Mouse (Mus musculus): ENCODE data around the gene Dlst.
A peak's percentile ranks its signal among the peaks of the same experiment; 100 is the strongest.

The Dlst gene

DNA sequence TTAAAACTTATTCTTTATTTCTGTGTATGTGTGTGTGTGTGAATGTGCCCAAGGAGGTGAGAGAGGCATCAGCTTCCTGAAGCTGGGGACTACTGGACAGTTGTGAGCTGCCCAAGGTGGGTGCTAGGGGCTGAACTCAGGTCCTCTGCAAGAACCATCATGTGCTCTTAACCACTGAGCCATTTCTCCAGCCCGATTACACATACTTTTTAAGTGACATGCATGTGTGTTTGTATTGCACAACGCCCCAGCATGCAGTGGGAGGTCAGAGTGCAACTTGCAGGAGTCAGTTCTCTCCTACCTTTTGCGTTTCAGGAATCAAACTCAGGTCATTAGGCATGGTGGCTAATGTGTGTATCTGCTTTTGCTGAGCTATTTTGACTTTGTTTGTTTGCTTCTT is 42.4 kb downstream of the Dlst start:
- no peak for DNase-seq

DNA sequence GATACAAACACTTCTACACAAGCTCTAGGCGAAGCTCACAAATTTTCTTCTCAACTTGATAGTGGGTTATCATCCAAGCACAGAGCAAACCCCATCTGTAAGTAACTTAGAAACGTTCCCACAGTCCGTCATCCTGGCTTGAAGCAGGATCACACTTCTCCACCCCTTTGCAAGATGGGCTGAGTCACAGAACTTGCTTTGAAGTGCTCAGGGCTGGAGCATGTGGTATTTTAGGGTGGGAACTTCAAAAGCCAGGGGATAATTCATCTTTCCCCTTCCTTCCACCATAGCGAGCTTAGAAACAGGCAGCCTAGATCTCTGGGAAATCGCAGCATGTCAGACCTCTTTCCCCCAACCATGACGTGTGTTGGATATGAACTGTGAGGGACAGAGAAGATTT is 45.7 kb downstream of the Dlst start:
- no peak for DNase-seq

GRCm38 (mm10) chr12:85157797-85158460 is 47.3 kb downstream of the Dlst start:
- DNase-seq: no peak

- DNase-seq: no peak
Measured at GRCm38 (mm10) chr12:85158801-85159200, 48.2 kb downstream of the Dlst start.

GRCm38 (mm10) chr12:85159592-85159991 is 49.0 kb downstream of the Dlst start:
- no peak for DNase-seq

DNA sequence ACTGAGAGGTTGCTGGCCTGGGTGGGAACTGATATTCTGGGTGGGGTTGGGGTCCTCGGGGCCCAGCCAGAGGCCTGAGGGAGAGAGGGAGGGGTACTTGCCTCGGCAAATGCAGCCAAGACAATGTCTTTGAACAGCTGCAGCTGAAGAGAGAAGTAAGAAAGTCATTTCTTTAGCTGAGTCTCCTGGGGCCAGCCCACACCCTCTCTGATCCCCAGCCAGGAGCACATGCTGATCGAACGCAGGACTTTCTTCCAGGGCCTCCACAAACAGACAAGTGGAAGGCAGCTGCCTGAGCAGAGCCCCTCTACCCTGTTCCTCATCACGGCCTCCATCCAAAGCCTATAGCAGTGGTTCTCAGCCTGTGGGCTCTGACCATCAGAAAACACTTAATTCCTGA is 54.4 kb downstream of the Dlst start:
- no peak for DNase-seq

DNA sequence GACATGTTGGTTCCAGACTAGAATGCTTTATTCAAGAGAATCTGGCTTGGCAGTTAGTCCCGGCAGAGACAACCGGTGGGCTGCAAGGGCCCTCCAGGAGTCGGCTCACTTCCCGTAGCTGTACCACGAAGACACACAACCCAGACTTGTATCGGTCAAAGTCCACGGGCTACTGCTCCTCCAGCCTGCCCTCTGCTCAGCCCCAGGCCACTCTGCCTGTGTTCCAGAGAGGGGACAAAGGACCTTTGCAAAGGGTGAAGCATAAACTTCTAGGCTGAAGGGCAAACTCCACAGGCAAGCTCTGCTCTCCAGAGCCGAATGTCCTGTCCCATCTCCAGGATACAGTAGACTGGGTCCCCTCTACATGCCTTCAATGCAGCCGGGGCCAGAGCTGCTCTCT is 56.0 kb downstream of the Dlst start:
- DNase-seq: no peak

- DNase-seq: peak; percentile 87 to 95
Measured at GRCm38 (mm10) chr12:85169117-85169858, 58.7 kb downstream of the Dlst start.

- no peak for DNase-seq
Measured at GRCm38 (mm10) chr12:85169877-85170276, 59.2 kb downstream of the Dlst start.

DNA sequence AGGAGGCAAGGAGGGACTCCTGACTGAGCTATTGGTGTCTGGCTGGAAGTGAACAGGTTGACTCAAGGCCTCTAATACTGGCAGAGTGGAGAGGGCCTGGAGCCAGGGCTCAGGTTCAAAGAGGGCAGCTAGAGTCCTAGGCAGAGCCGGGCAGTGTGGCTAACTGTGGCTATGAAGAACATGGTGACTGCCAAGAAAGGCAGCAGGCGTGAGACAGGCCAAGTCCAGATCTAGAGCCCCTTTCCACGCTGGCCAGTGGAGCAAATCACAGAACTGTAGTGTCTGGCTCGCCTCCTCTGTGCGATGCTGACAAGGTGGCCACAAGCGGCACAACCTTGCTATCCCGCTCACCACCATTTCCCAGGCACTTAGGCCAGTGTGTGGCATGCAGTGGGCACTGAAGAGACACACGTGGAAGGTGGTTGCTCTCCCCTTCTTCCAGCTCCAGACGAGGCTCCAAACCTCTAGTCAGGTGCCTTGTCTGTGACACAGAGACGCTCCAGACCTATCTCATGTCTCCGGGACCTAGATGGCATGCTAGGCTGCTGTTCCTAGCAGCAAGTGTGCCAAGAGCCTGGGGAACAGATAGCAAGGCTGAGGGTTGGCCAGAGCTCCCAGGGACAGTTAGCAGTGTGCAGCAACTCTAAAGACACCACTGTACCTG is 59.8 kb downstream of the Dlst start:
- peak; percentile 53 to 64 for DNase-seq

GRCm38 (mm10) chr12:85170948-85171307 is 60.3 kb downstream of the Dlst start:
- DNase-seq: no peak

GRCm38 (mm10) chr12:85174016-85174415 is 63.4 kb downstream of the Dlst start:
- peak in 1 of 2 experiments; percentile 49 for DNase-seq

DNA sequence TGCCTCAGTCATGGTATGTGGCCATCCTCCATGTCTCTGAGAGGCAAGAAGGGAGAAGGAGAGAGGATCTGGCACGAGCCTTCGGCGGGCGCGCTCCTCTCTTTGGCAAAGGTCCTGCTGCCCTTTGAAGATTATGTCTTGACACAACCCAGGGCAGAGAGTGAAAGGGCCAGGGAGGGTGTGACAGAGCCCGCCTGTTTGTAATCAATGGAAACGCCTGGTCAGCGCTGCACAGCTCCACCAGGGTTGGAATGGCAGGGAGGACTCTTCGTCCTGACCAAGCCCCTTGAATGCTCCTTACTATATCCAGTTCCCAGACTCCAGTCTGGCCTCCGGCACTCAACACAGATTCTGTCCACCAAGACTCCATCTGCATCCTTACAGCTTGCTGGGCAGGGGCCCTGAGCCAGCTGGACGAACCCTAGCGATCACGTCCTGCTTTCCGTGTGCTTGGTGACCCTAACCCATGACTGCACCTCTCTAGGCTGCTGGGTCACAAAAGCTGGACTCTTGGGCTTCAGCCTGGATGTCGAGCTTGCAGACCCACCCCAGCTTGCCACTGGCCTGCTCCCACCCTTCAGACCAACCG is 64.5 kb downstream of the Dlst start:
- peak in 1 of 2 experiments; percentile 26 for DNase-seq

GRCm38 (mm10) chr12:85175926-85176845 is 65.6 kb downstream of the Dlst start:
- DNase-seq: peak; percentile 36 to 47

DNA sequence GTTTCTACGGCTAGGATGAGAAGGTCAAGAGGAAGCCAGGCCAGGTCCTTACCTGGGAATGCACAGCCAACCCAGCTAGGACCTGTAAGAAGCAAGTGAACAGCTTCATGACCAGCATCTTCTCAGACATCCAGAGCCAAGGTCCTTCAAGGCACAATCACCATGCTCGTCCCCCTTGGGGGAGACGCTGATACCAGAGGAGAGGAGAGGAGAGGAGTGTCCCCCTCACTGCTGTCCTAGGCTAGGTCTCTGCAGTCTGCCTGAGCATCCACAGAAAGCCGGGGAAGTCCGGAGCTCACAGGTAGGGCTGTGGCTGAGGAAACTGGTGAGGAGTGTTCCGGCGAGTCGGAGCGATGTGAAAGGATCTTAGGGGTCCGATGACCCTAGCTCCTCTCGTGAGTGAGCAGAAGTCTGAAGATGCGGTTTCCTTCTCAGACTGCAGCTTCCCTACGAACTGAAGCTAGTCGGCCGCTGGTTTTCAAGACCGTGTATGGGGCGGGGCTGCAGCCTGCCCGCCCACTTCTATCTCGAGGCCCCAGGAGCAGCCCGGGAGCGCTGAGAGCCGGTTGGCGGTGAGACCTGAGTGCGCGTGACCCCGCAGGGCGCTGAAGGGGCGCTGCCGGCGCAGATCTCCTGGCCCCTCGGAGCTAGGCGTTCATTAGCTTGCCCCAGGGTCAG is 66.4 kb downstream of the Dlst start:
- DNase-seq: peak; percentile 41 to 44

DNA sequence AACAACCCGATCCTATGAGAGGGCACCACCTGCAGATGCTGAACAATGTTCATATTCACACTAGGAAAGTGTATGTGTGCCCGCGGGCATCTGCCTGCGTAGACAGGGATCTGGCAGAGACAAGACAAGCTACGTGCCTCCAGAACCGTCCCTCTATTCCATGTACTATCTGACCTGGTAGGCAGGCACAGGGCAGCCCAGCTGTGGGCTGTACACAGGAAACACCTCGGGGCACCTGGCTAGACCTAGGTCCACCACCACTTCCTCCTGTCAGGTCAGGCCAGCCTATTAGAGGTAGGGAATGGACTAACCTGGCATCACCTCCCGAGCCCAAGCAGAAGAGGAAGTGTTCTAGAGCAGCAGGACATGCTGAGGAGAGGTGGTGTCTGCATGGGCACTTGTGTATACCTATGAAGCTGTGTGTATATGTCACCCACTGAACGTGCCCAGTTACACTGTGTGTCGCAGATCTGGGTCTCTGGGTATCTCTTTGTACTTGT is 67.2 kb downstream of the Dlst start, which contains the start of gene Pgf:
Gene Pgf, minus strand, starts transcription at position 51 of the 500 bp plus-strand sequence.
- no peak for DNase-seq

DNA sequence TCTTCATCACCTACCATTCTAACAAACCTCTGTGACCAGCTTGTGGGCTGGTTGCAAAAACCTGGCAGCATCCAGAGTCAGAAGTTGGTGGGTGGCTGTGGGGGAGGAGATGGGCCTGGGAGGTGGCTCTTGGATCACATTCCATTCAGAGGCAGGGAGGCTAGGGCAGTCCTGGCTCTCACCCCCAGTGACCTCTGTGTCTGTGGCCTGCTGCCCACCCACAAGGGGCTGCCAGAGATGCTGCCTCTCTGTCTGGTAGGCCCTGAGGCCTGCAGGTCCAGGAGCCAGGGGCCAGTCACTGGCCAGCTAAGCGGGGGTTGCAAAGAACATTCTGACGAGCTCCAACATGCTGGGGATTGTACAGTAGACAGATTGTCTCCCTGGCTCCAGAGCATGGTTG is 67.7 kb downstream of the Dlst start:
- DNase-seq: no peak

DNA sequence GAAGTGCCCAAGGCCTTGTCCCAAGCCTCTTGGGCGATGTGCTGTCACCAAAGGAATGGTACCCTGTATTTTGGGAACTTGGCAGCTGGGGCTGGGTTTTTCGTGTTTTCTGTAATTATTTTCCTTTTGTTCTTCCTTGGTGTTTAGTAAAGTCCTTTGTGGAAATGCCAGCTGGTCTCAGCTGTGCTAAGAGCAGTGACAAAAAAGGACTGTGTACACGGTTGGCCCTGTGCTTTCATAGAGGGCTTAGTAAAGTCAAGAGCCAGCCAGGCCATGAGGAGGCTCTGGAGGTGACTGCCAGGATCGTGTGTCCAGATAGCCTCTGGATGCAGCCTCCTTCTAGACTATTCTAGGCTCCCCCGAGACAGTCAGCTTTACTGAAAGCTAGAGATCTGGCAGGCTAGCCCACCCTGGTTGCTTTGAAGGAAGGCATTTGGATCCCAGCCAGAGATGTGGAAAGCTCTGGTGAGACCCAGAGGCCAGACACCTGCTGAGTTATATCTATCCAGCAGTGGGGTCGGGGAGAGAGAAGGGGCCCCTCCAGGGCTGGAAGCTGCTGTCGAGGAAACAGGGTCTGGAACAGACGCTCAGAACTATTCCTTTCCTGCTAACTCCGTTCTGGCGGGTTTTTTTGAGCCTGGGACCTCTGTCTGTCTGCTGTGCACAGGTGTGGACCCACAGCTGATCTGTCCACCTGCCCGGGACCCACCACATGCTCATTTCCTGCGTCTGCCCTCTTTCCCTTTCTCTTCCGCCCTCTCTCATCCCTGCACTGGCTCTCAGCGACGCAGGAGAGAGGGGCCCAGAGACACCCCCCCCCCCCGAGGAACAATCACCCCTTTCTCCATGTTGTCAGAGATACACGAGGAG is 71.1 kb downstream of the Dlst start:
- DNase-seq: no peak

DNA sequence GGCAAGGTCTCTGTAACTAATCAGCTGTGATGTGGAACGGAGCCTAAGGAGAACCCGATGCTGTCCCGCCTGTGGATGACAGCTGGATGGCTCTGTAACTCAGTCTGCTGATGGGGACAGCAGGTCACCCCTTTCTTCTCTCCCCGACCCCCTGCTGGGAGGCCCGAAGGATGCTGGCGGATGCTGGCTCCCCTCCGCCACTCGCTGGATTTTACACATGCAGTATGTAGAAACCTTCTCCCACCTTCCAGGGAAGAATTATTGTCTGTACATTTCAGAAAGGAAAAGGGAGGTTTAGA is 71.7 kb downstream of the Dlst start:
- DNase-seq: no peak

- DNase-seq: no peak
Measured at GRCm38 (mm10) chr12:85182898-85183297, 72.3 kb downstream of the Dlst start.

DNA sequence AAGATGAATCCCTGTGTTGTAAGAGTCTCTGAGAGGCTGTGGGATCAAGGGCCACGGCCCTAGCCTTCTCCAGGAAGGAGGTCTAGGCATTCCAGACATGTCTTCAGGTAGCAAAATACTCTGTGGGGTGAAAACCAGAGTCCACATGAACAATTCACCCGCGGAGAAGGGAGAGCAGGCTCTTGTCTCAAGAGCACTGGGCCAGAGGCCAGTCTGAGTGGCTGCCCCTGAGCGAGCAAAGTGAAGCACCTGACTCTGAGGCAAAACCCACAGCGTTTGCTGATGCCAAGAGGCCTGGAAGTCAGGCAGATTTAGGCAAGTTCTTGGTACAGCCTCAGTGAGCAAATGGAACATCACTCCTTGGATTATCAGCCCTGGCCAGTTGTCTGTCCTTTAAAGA is 73.5 kb downstream of the Dlst start:
- DNase-seq: no peak

All from cerebellum, postnatal 25 days (tissue).